Mouse (Mus musculus): ENCODE data around the gene Rab44.
"Not testable (repeated sequence)": the region's sequence is repeated elsewhere in the genome, so short reads cannot be mapped to it uniquely, and the experiment has no call there.

DNA sequence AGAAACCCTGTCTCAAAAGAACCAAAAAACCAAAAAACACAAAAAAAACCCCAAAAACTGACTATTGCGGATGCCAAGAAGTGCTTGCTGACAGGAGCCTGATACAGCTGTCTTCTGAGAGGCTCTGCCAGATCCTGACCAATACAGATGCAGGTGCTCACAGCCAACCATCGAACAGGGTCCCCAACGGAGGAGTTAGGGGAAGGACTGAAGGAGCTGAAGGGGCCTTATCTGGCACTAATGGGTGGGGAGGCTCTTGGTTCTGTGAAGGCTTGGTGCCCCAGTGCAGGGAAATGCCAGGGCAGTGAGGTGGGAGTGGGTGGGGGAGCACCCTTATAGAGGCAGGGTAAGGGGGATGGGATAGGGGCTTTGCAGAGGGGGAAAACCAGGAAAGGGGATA, 46.5 kb upstream of the Rab44 start:
- not testable (repeated sequence) for TF ChIP-seq CTCF (IDR thresholded peaks at IDR 0.05; ENCODE audit: low read depth, low read length); POLR2A (IDR thresholded peaks at IDR 0.05; ENCODE audit: borderline replicate concordance, low read depth, low read length)
